Mouse (Mus musculus): ENCODE measurements around the gene Tcl1b5.
"Not testable (repeated sequence)": the region's sequence is repeated elsewhere in the genome, so short reads cannot be mapped to it uniquely, and the experiment has no call there.

The Tcl1b5 gene

GRCm38 (mm10) chr12:105176044-105176443 is at the start of gene Tcl1b5:
Gene Tcl1b5, plus strand, starts transcription at chr12:105176344.
- in situ Hi-C loops (cut with MseI, MboI) = not testable (repeated sequence)

GRCm38 (mm10) chr12:105126516-105126915 is 49.6 kb upstream of the Tcl1b5 start:
- in situ Hi-C loops (cut with MseI, MboI) = no loop called here

GRCm38 (mm10) chr12:105127607-105128006 is 48.5 kb upstream of the Tcl1b5 start:
- in situ Hi-C loops (cut with MseI, MboI) = no loop called here

GRCm38 (mm10) chr12:105129494-105130205 is 46.5 kb upstream of the Tcl1b5 start:
- in situ Hi-C loops (cut with MseI, MboI) = not testable (repeated sequence)

GRCm38 (mm10) chr12:105134167-105134566 is 42.0 kb upstream of the Tcl1b5 start:
- in situ Hi-C loops (cut with MseI, MboI) = not testable (repeated sequence)

- in situ Hi-C loops (cut with MseI, MboI) = not testable (repeated sequence)
Observed at GRCm38 (mm10) chr12:105134826-105135225, 41.3 kb upstream of the Tcl1b5 start.

- in situ Hi-C loops (cut with MseI, MboI) = not testable (repeated sequence)
Observed at GRCm38 (mm10) chr12:105137729-105138128, 38.4 kb upstream of the Tcl1b5 start.

- in situ Hi-C loops (cut with MseI, MboI) = no loop called here
Observed at GRCm38 (mm10) chr12:105143096-105143495, 33.0 kb upstream of the Tcl1b5 start.

GRCm38 (mm10) chr12:105144928-105145327 is 31.2 kb upstream of the Tcl1b5 start:
- in situ Hi-C loops (cut with MseI, MboI) = not testable (repeated sequence)

GRCm38 (mm10) chr12:105145714-105146113 is 30.4 kb upstream of the Tcl1b5 start, which contains the start of gene Tcl1b2:
Gene Tcl1b2, plus strand, starts transcription at chr12:105146014.
- in situ Hi-C loops (cut with MseI, MboI) = no loop called here

GRCm38 (mm10) chr12:105155286-105155685 is 20.9 kb upstream of the Tcl1b5 start:
- in situ Hi-C loops (cut with MseI, MboI) = not testable (repeated sequence)

GRCm38 (mm10) chr12:105158842-105159241 is 17.3 kb upstream of the Tcl1b5 start:
- in situ Hi-C loops (cut with MseI, MboI) = no loop called here

GRCm38 (mm10) chr12:105159390-105159789 is 16.8 kb upstream of the Tcl1b5 start, which contains the start of gene Tcl1b1:
Gene Tcl1b1, plus strand, starts transcription at chr12:105159690.
- in situ Hi-C loops (cut with MseI, MboI) = no loop called here

- in situ Hi-C loops (cut with MseI, MboI) = no loop called here
Observed at GRCm38 (mm10) chr12:105166734-105167133, 9.4 kb upstream of the Tcl1b5 start.

- in situ Hi-C loops (cut with MseI, MboI) = no loop called here
Observed at GRCm38 (mm10) chr12:105173366-105173765, 2.8 kb upstream of the Tcl1b5 start.

GRCm38 (mm10) chr12:105174318-105174717 is 1.8 kb upstream of the Tcl1b5 start:
- in situ Hi-C loops (cut with MseI, MboI) = not testable (repeated sequence)

GRCm38 (mm10) chr12:105181040-105181644 is 5.0 kb downstream of the Tcl1b5 start:
- in situ Hi-C loops (cut with MseI, MboI) = not testable (repeated sequence)

- in situ Hi-C loops (cut with MseI, MboI) = not testable (repeated sequence)
Observed at GRCm38 (mm10) chr12:105188980-105189379, 12.8 kb downstream of the Tcl1b5 start.

- in situ Hi-C loops (cut with MseI, MboI) = not testable (repeated sequence)
Observed at GRCm38 (mm10) chr12:105190743-105191142, 14.6 kb downstream of the Tcl1b5 start, which contains the start of gene Tcl1b3. Gene Tcl1b3, plus strand, starts transcription at chr12:105191043.

GRCm38 (mm10) chr12:105199684-105200497 is 23.7 kb downstream of the Tcl1b5 start:
- in situ Hi-C loops (cut with MseI, MboI) = not testable (repeated sequence)

- in situ Hi-C loops (cut with MseI, MboI) = not testable (repeated sequence)
Observed at GRCm38 (mm10) chr12:105201657-105202056, 25.5 kb downstream of the Tcl1b5 start, which contains the start of gene Tcl1b4. Gene Tcl1b4, plus strand, starts transcription at chr12:105201957.

GRCm38 (mm10) chr12:105207071-105207470 is 30.9 kb downstream of the Tcl1b5 start:
- in situ Hi-C loops (cut with MseI, MboI) = no loop called here

All from mouse trophoblast stem cell (cell line).